9 mouse cellular contexts compared by ENCODE assay signal in genomic region chr6:51332841-51333240, GRCm38 (mm10).
DNase-seq lines count a peak whose midpoint lies in the region; ATAC-seq and TF ChIP-seq lines count a peak whose summit lies in the region.
"Had no signal": no experiment of that assay in that cellular context is flagged by ENCODE, and none has a peak within 500 bp of the region (broad histone marks: within the 10 kb centered on the region; RNA-seq: fewer than 3 reads in every experiment).

No protein-coding gene starts in this region.

- H3K36me3 ChIP-seq in lung, embryonic 16.5 days (ENCODE audit: control insufficient read depth, insufficient read depth, low read length), result no peaks in the 10 kb centered on the region
- no peaks in the 10 kb centered on the region for H3K36me3 ChIP-seq in heart, embryonic 15.5 days
- H3K36me3 ChIP-seq in forebrain, embryonic 16.5 days (ENCODE audit: control insufficient read depth, insufficient read depth), result no peaks in the 10 kb centered on the region
- H3K36me3 ChIP-seq: liver, embryonic 15.5 days had no signal

- H3K4me1 ChIP-seq in lung, embryonic 16.5 days (replicated peaks; ENCODE audit: control insufficient read depth, insufficient read depth, low read length), result peaks cover 8% of the 10 kb centered on the region; the same call in 1 of the 2 replicates
- H3K4me1 ChIP-seq in heart, embryonic 15.5 days (replicated peaks), result peaks cover 72% of the 10 kb centered on the region
- no peaks in the 10 kb centered on the region for H3K4me1 ChIP-seq in forebrain, embryonic 16.5 days (replicated peaks; ENCODE audit: control insufficient read depth, insufficient read depth, low read length)
- H3K4me1 ChIP-seq in cerebellum, adult 2 months (ENCODE audit: control insufficient read depth, insufficient read depth, low read length), result no peaks in the 10 kb centered on the region
- H3K4me1 ChIP-seq: liver, embryonic 15.5 days had no signal

- no peaks in the 10 kb centered on the region for H3K27me3 ChIP-seq in lung, embryonic 16.5 days (ENCODE audit: control insufficient read depth, insufficient read depth, low read depth, low read length)
- H3K27me3 ChIP-seq in heart, embryonic 15.5 days, result no peaks in the 10 kb centered on the region
- no peaks in the 10 kb centered on the region for H3K27me3 ChIP-seq in forebrain, embryonic 16.5 days (replicated peaks; ENCODE audit: control insufficient read depth, insufficient read depth, low read length)
- H3K27me3 ChIP-seq in cerebellum, adult 2 months (ENCODE audit: control insufficient read depth, insufficient read depth, low read length), result no peaks in the 10 kb centered on the region
- H3K27me3 ChIP-seq: liver, embryonic 15.5 days had no signal

- no peak overlapping the region; the same call in 1 of the 2 replicates for H3K4me2 ChIP-seq in lung, embryonic 16.5 days (ENCODE audit: low read depth, low read length)
- peak overlapping the region; percentile 9; the same call in 1 of the 2 replicates for H3K4me2 ChIP-seq in heart, embryonic 15.5 days
- no peak overlapping the region for H3K4me2 ChIP-seq in forebrain, embryonic 16.5 days (ENCODE audit: low read length)
- H3K4me2 ChIP-seq: liver, embryonic 15.5 days had no signal

- H3K9ac ChIP-seq in lung, embryonic 16.5 days (ENCODE audit: low read length), result no peak overlapping the region
- H3K9ac ChIP-seq in heart, embryonic 15.5 days, result no peak overlapping the region
- no peak overlapping the region for H3K9ac ChIP-seq in forebrain, embryonic 16.5 days (replicated peaks; ENCODE audit: low read depth, low read length)
- H3K9ac ChIP-seq: liver, embryonic 15.5 days had no signal

- DNase-seq in cerebellum, postnatal 10 days, result peak; percentile 56 to 62
- no peak for DNase-seq in cerebellum, adult 8-10 months
- no peak for DNase-seq in lung, postnatal 14 days
- peak; percentile 33 for DNase-seq in ovary, postnatal 14 days (ENCODE audit: low spot score)
- no peak for DNase-seq in cerebellum, adult 2 months

- H3K27ac ChIP-seq in lung, embryonic 16.5 days (ENCODE audit: low read length), result peak overlapping the region; percentile 50
- H3K27ac ChIP-seq in heart, embryonic 15.5 days, result peak overlapping the region; percentile 77
- H3K27ac ChIP-seq in forebrain, embryonic 16.5 days (ENCODE audit: low read length), result no peak overlapping the region
- no peak overlapping the region for H3K27ac ChIP-seq in cerebellum, adult 2 months (ENCODE audit: insufficient read depth, low read length)
- H3K27ac ChIP-seq: liver, embryonic 15.5 days had no signal

- H3K4me3 ChIP-seq in lung, embryonic 16.5 days (ENCODE audit: low read length), result no peak overlapping the region
- no peak overlapping the region for H3K4me3 ChIP-seq in heart, embryonic 15.5 days
- H3K4me3 ChIP-seq in forebrain, embryonic 16.5 days (replicated peaks; ENCODE audit: low read length), result no peak overlapping the region
- H3K4me3 ChIP-seq in cerebellum, adult 2 months (replicated peaks; ENCODE audit: insufficient read depth, low read depth, low read length), result no peak overlapping the region
- H3K4me3 ChIP-seq: liver, embryonic 15.5 days had no signal

- no peak for TF ChIP-seq POLR2A in cerebellum, adult 2 months (IDR thresholded peaks at IDR 0.05; ENCODE audit: borderline replicate concordance, insufficient read depth, low read length)

- whole genome bisulfite sequencing in lung, embryonic 16.5 days, result 57% methylated on average over 11 of the region's 11 CpGs
- 59% methylated on average over 11 of the region's 11 CpGs for WGBS in heart, embryonic 15.5 days
- 46% methylated on average over 11 of the region's 11 CpGs for WGBS in forebrain, embryonic 16.5 days
- WGBS in cerebellum, adult 2 months, result 10% methylated on average over 11 of the region's 11 CpGs

- H3K9me3 ChIP-seq in lung, embryonic 16.5 days (ENCODE audit: control insufficient read depth, low read length), result no peaks in the 10 kb centered on the region
- H3K9me3 ChIP-seq in heart, embryonic 15.5 days (replicated peaks), result no peaks in the 10 kb centered on the region
- H3K9me3 ChIP-seq in forebrain, embryonic 16.5 days (ENCODE audit: control insufficient read depth, low read length), result no peaks in the 10 kb centered on the region
- H3K9me3 ChIP-seq: liver, embryonic 15.5 days had no signal

- no peak for TF ChIP-seq CTCF in cerebellum, adult 2 months (IDR thresholded peaks at IDR 0.05; ENCODE audit: borderline replicate concordance, insufficient read depth, low read depth, low read length)

- no peak for ATAC-seq in lung, embryonic 16.5 days (ENCODE audit: low read depth)
- ATAC-seq in heart, embryonic 15.5 days (replicated peaks; ENCODE audit: insufficient number of reproducible peaks, insufficient read depth, low FRiP score, low read depth), result peak; percentile 42; the same call in 1 of the 2 replicates
- no peak for ATAC-seq in forebrain, embryonic 16.5 days

Comparison
In these comparisons a context has a peak if more than half of its experiments do, and no peak if none do; other contexts are left out.
1. DNase-seq: peak in cerebellum, postnatal 10 days (2 of 2) and ovary, postnatal 14 days (single experiment); none in cerebellum, adult 8-10 months (single experiment), lung, postnatal 14 days (single experiment) and cerebellum, adult 2 months (0 of 2).
2. H3K27ac ChIP-seq: peak in lung, embryonic 16.5 days (single experiment) and heart, embryonic 15.5 days (single experiment); none in forebrain, embryonic 16.5 days (single experiment) and cerebellum, adult 2 months (single experiment).